Mouse (Mus musculus) liver, postnatal 0 days (tissue): ENCODE measurements at regions not wholly inside any gene's neighbourhood (a gene's known extent, or its start where the extent isn't known, plus 50 kb on each side); places are given as distances from the start of the nearest gene placed in this dataset.

Experiments used
- ATAC-seq: fragments of 200-750 bp; cut with Nextera tagmentation; 2 replicates; pipeline ENCODE4 v1.8.0; 2017; ENCODE audit warnings: mild to moderate bottlenecking, moderate library complexity
- DNase-seq: peaks from one replicate; pipeline ENCODE4 v3.0.0-alpha.2; 2016
- H3K27ac ChIP-seq: fragments of 300-500 bp; sonication (generic); 2 replicates; pipeline ENCODE4 v1.5.1; 2014; ENCODE audit warnings: antibody characterized with exemption, moderate library complexity, mild to moderate bottlenecking, low read depth
- H3K27me3 ChIP-seq: fragments of 300-500 bp; sonication (generic); 2 replicates; pipeline ENCODE4 v1.6.1; 2014; ENCODE audit warnings: low read length, control low read depth, mixed read lengths; ENCODE audit not compliant: insufficient read depth
- H3K36me3 ChIP-seq: fragments of 300-500 bp; sonication (generic); replicated peaks from 2 replicates; pipeline ENCODE4 v1.6.1; 2014; ENCODE audit warnings: mild to moderate bottlenecking, control low read depth, low read length, moderate library complexity, mixed read lengths; ENCODE audit not compliant: insufficient read depth
- H3K4me1 ChIP-seq: fragments of 300-500 bp; sonication (generic); 2 replicates; pipeline ENCODE4 v1.6.1; 2014; ENCODE audit warnings: antibody characterized with exemption, mild to moderate bottlenecking, control low read depth; ENCODE audit not compliant: insufficient read depth
- H3K4me2 ChIP-seq: fragments of 300-500 bp; sonication (generic); 2 replicates; pipeline ENCODE4 v1.6.1; 2014; ENCODE audit warnings: low read depth, mild to moderate bottlenecking, low read length, moderate library complexity, mixed read lengths
- H3K4me3 ChIP-seq: fragments of 300-500 bp; sonication (generic); 2 replicates; pipeline ENCODE4 v1.5.1; 2014; ENCODE audit warnings: low read depth, low read length
- H3K9ac ChIP-seq: fragments of 300-500 bp; sonication (generic); replicated peaks from 2 replicates; pipeline ENCODE4 v1.6.1; 2014; ENCODE audit warnings: mild to moderate bottlenecking, moderate library complexity
- H3K9me3 ChIP-seq: fragments of 300-500 bp; sonication (generic); 2 replicates; pipeline ENCODE4 v1.6.1; 2016; ENCODE audit warnings: mild to moderate bottlenecking, control low read depth, low read length, mixed read lengths
- CTCF ChIP-seq: sonication (generic); IDR thresholded peaks from 2 replicates; pipeline ENCODE4 v1.5.1; 2016; ENCODE audit warnings: antibody characterized with exemption, low read depth
- EP300 ChIP-seq: IDR thresholded peaks from 2 replicates; pipeline ENCODE4 v1.6.1; 2016; ENCODE audit warnings: antibody characterized with exemption, low read depth, mild to moderate bottlenecking
- WGBS: fragments of 180-500 bp; shearing (Covaris S2); extraction: QIAGEN DNeasy Blood & Tissue Kit; methylation state at CpG from one replicate; pipeline ENCODE4 v1.1.7; 2014; ENCODE audit not compliant: insufficient replicate concordance; 5-methylcytosine and 5-hydroxymethylcytosine counted together

GRCm38 (mm10) chr5:149815879-149816278 lies 137.8 kb downstream of the B3glct start:
- peak; percentile 47 for DNase-seq
- WGBS = 37% methylated on average over 3 of the region's 3 CpGs

GRCm38 (mm10) chr5:149818812-149819211 lies 140.8 kb downstream of the B3glct start:
- no peak for ATAC-seq

More at GRCm38 (mm10) chr5:149815879-149816278, 137.8 kb downstream of the B3glct start:
- Histone ChIP-seq H3K4me2 (no peak overlapping the region), H3K4me1 (no peaks in the 10 kb centered on the region), H3K9ac (no peak overlapping the region), H3K4me3 (no peak overlapping the region), H3K9me3 (no peaks in the 10 kb centered on the region), H3K36me3 (no peaks in the 10 kb centered on the region), H3K27ac (no peak overlapping the region), H3K27me3 (peaks cover 5% of the 10 kb centered on the region; the same call in 1 of the 2 replicates)
- no peak for ATAC-seq
- TF ChIP-seq CTCF (peak; percentile 74), EP300 (no peak)

GRCm38 (mm10) chr5:149823821-149824220 lies 145.8 kb downstream of the B3glct start:
- H3K4me1 ChIP-seq = no peaks in the 10 kb centered on the region
- DNase-seq = no peak
- TF ChIP-seq EP300 (no peak), CTCF (no peak)
- H3K9ac ChIP-seq = no peak overlapping the region
- WGBS = 84% methylated on average over 9 of the region's 9 CpGs
- no peak overlapping the region for H3K27ac ChIP-seq
- H3K27me3 ChIP-seq = no peaks in the 10 kb centered on the region
- no peak for ATAC-seq
- H3K4me2 ChIP-seq = no peak overlapping the region
- no peak overlapping the region for H3K4me3 ChIP-seq
- H3K36me3 ChIP-seq = no peaks in the 10 kb centered on the region
- no peaks in the 10 kb centered on the region for H3K9me3 ChIP-seq

More at GRCm38 (mm10) chr5:149818812-149819211, 140.8 kb downstream of the B3glct start:
- Histone ChIP-seq H3K4me1 (no peaks in the 10 kb centered on the region), H3K4me3 (no peak overlapping the region), H3K27ac (no peak overlapping the region), H3K27me3 (peaks cover 5% of the 10 kb centered on the region; the same call in 1 of the 2 replicates), H3K9ac (no peak overlapping the region), H3K9me3 (no peaks in the 10 kb centered on the region), H3K4me2 (no peak overlapping the region), H3K36me3 (no peaks in the 10 kb centered on the region)
- 45% methylated on average over 6 of the region's 6 CpGs for WGBS
- no peak for DNase-seq
- TF ChIP-seq CTCF (no peak), EP300 (no peak)

- H3K27ac ChIP-seq = no peak overlapping the region
- no peaks in the 10 kb centered on the region for H3K27me3 ChIP-seq
- ATAC-seq = no peak
- H3K4me1 ChIP-seq = no peaks in the 10 kb centered on the region
- WGBS = 46% methylated on average over 3 of the region's 3 CpGs
- no peak overlapping the region for H3K4me2 ChIP-seq
- DNase-seq = no peak
- no peak for TF ChIP-seq CTCF
- TF ChIP-seq EP300 = no peak
- H3K4me3 ChIP-seq = no peak overlapping the region
- no peaks in the 10 kb centered on the region for H3K36me3 ChIP-seq
- H3K9ac ChIP-seq = no peak overlapping the region
- H3K9me3 ChIP-seq = no peaks in the 10 kb centered on the region
Observed at GRCm38 (mm10) chr5:149827599-149827998, 149.6 kb downstream of the B3glct start.

- TF ChIP-seq CTCF = peak; percentile 69
- TF ChIP-seq EP300 = no peak
- Histone ChIP-seq H3K36me3 (no peaks in the 10 kb centered on the region), H3K4me1 (no peaks in the 10 kb centered on the region), H3K27me3 (no peaks in the 10 kb centered on the region), H3K9me3 (no peaks in the 10 kb centered on the region), H3K4me2 (peak overlapping the region; percentile 69), H3K27ac (no peak overlapping the region), H3K9ac (no peak overlapping the region), H3K4me3 (peak overlapping the region; percentile 30)
- WGBS = 6% methylated on average over 28 of the region's 28 CpGs
- ATAC-seq (no peak), DNase-seq (peak; percentile 72)
Observed at GRCm38 (mm10) chr5:149831122-149831861, 153.3 kb downstream of the B3glct start.

GRCm38 (mm10) chr5:149837379-149837778 lies 159.3 kb downstream of the B3glct start:
- no peak for TF ChIP-seq CTCF
- no peak for TF ChIP-seq EP300
- 52% methylated on average over 2 of the region's 2 CpGs for WGBS
- ATAC-seq = no peak
- no peak overlapping the region for H3K4me2 ChIP-seq
- H3K9me3 ChIP-seq = no peaks in the 10 kb centered on the region
- H3K4me3 ChIP-seq = no peak overlapping the region
- no peak for DNase-seq
- H3K36me3 ChIP-seq = no peaks in the 10 kb centered on the region
- H3K9ac ChIP-seq = no peak overlapping the region
- H3K27ac ChIP-seq = no peak overlapping the region
- no peaks in the 10 kb centered on the region for H3K4me1 ChIP-seq
- H3K27me3 ChIP-seq = no peaks in the 10 kb centered on the region
